Mouse (Mus musculus): ENCODE data around the gene Tulp2. TPM values are rescaled to one million over a fixed set of nuclear protein-coding genes. Genes with fewer than 3 reads are reported as not detected.

The Tulp2 gene
- polyA plus RNA-seq, 1 experiment = 0.30 TPM

- DNase-seq (ENCODE audit: low read depth, low spot score) = no peak
Measured at GRCm38 (mm10) chr7:45568601-45569473, 87.2 kb downstream of the Tulp2 start.

GRCm38 (mm10) chr7:45570103-45570741 is 88.5 kb downstream of the Tulp2 start, which contains the start of gene Bcat2:
TSS of gene Bcat2 (plus strand) at chr7:45570153.
- DNase-seq (ENCODE audit: low read depth, low spot score) = no peak
- WGBS = under 1% methylated on average over 42 of the region's 42 CpGs

More at GRCm38 (mm10) chr7:45568601-45569473, 87.2 kb downstream of the Tulp2 start:
- 67% methylated on average over 10 of the region's 10 CpGs for WGBS

- 30% methylated on average over 1 of the region's 1 CpGs for WGBS
- DNase-seq (ENCODE audit: low read depth, low spot score) = no peak
Measured at GRCm38 (mm10) chr7:45571966-45572365, 90.3 kb downstream of the Tulp2 start.

Other genes starting within 250 kb of the Tulp2 start
- 57.3 and 66.8 TPM in 2 replicates for gene Cd37, start 242.8 kb upstream of the Tulp2 start, polyA plus RNA-seq (2012; rRNA removed)
- not detected in 2 replicates for gene Slc6a16, start 240.8 kb upstream of the Tulp2 start, polyA plus RNA-seq (2012; rRNA removed)
- gene Slc6a21, start 204.4 kb upstream of the Tulp2 start, polyA plus RNA-seq (2012; rRNA removed) = not detected in 2 replicates
- 182 and 185 TPM in 2 replicates for gene Trpm4, start 148.1 kb upstream of the Tulp2 start, polyA plus RNA-seq (2012; rRNA removed)
- gene Hrc, start 146.6 kb upstream of the Tulp2 start, polyA plus RNA-seq (2012; rRNA removed) = 0.40 and 0.67 TPM in 2 replicates
- gene Ppfia3, start 114.9 kb upstream of the Tulp2 start, polyA plus RNA-seq (2012; rRNA removed) = 47.1 and 70.3 TPM in 2 replicates
- gene Lin7b, start 111.3 kb upstream of the Tulp2 start, polyA plus RNA-seq (2012; rRNA removed) = 4.5 and 7.9 TPM in 2 replicates
- gene Snrnp70, start 86.1 kb upstream of the Tulp2 start, polyA plus RNA-seq (2012; rRNA removed) = 102 and 165 TPM in 2 replicates
- gene Kcna7, start 76.2 kb upstream of the Tulp2 start, polyA plus RNA-seq (2012; rRNA removed) = 0.06 TPM in 1 of 2 replicates, not detected in the other
- gene Ntf5, start 68.2 kb upstream of the Tulp2 start, polyA plus RNA-seq (2012; rRNA removed) = 0.10 and 0.16 TPM in 2 replicates
- gene Lhb, start 61.1 kb upstream of the Tulp2 start, polyA plus RNA-seq (2012; rRNA removed) = not detected in 2 replicates
- 11.2 and 14.7 TPM in 2 replicates for gene Gys1, start 47.0 kb upstream of the Tulp2 start, polyA plus RNA-seq (2012; rRNA removed)
- 70.5 and 70.6 TPM in 2 replicates for gene Ruvbl2, start 43.8 kb upstream of the Tulp2 start, polyA plus RNA-seq (2012; rRNA removed)
- gene Ftl1, start 22.0 kb upstream of the Tulp2 start, polyA plus RNA-seq (2012; rRNA removed) = 1,842 and 2,045 TPM in 2 replicates
- 105 and 106 TPM in 2 replicates for gene Bax, start 15.0 kb upstream of the Tulp2 start, polyA plus RNA-seq (2012; rRNA removed)
- gene Gm45808, start 4.9 kb downstream of the Tulp2 start, polyA plus RNA-seq (2012; rRNA removed) = not detected in 2 replicates
- gene Dhdh, start 6.9 kb downstream of the Tulp2 start, polyA plus RNA-seq (2012; rRNA removed) = 0.45 and 1.4 TPM in 2 replicates
- gene Nucb1, start 28.5 kb downstream of the Tulp2 start, polyA plus RNA-seq (2012; rRNA removed) = 384 and 422 TPM in 2 replicates
- 14.8 and 18.4 TPM in 2 replicates for gene Ppp1r15a, start 44.4 kb downstream of the Tulp2 start, polyA plus RNA-seq (2012; rRNA removed)
- gene Plekha4, start 44.5 kb downstream of the Tulp2 start, polyA plus RNA-seq (2012; rRNA removed) = 4.0 and 4.6 TPM in 2 replicates
- 0.30 and 0.50 TPM in 2 replicates for gene Hsd17b14, start 73.0 kb downstream of the Tulp2 start, polyA plus RNA-seq (2012; rRNA removed)
- 33.8 and 40.9 TPM in 2 replicates for gene Bcat2, start 88.3 kb downstream of the Tulp2 start, polyA plus RNA-seq (2012; rRNA removed)
- 0.25 and 0.29 TPM in 2 replicates for gene Fgf21, start 133.6 kb downstream of the Tulp2 start, polyA plus RNA-seq (2012; rRNA removed)
- 2.5 and 2.7 TPM in 2 replicates for gene Fut1, start 135.4 kb downstream of the Tulp2 start, polyA plus RNA-seq (2012; rRNA removed)
- 0.07 and 0.25 TPM in 2 replicates for gene Izumo1, start 139.9 kb downstream of the Tulp2 start, polyA plus RNA-seq (2012; rRNA removed)
- 5.0 and 5.3 TPM in 2 replicates for gene Rasip1, start 145.6 kb downstream of the Tulp2 start, polyA plus RNA-seq (2012; rRNA removed)
- 0.77 and 1.3 TPM in 2 replicates for gene Mamstr, start 158.1 kb downstream of the Tulp2 start, polyA plus RNA-seq (2012; rRNA removed)
- 11.6 and 64.5 TPM in 2 replicates for gene Fut2, start 184.5 kb downstream of the Tulp2 start, polyA plus RNA-seq (2012; rRNA removed)
- gene Ntn5, start 202.1 kb downstream of the Tulp2 start, polyA plus RNA-seq (2012; rRNA removed) = 0.92 and 4.4 TPM in 2 replicates
- 0.10 and 0.63 TPM in 2 replicates for gene Sec1, start 212.5 kb downstream of the Tulp2 start, polyA plus RNA-seq (2012; rRNA removed)
- 2.7 and 3.6 TPM in 2 replicates for gene Car11, start 218.0 kb downstream of the Tulp2 start, polyA plus RNA-seq (2012; rRNA removed)
- gene Dbp, start 223.2 kb downstream of the Tulp2 start, polyA plus RNA-seq (2012; rRNA removed) = 6.4 and 7.9 TPM in 2 replicates
- gene Rpl18, start 233.6 kb downstream of the Tulp2 start, polyA plus RNA-seq (2012; rRNA removed) = 1,707 and 1,915 TPM in 2 replicates
- gene Sphk2, start 236.1 kb downstream of the Tulp2 start, polyA plus RNA-seq (2012; rRNA removed) = 51.9 and 70.7 TPM in 2 replicates
- gene Fam83e, start 239.3 kb downstream of the Tulp2 start, polyA plus RNA-seq (2012; rRNA removed) = 106 and 117 TPM in 2 replicates
- gene Spaca4, start 243.9 kb downstream of the Tulp2 start, polyA plus RNA-seq (2012; rRNA removed) = not detected in 2 replicates

Measured in large intestine, adult 2 months (tissue).